Mouse (Mus musculus): ENCODE measurements around the gene Xpot. TPM values are rescaled to one million over a fixed set of nuclear protein-coding genes. Genes with fewer than 3 reads are reported as not detected.

The Xpot gene
- 77.6 and 129 TPM in 2 replicates for polyA plus RNA-seq (2012; rRNA removed; ENCODE audit: low replicate concordance)

GRCm38 (mm10) chr10:121626186-121626882, at the start of gene Xpot:
TSS of gene Xpot (minus strand) at chr10:121626332.

GRCm38 (mm10) chr10:121641272-121642053, 15.3 kb upstream of the Xpot start, which contains the start of gene D930020B18Rik:
TSS of gene D930020B18Rik (plus strand) at chr10:121641588.

GRCm38 (mm10) chr10:121586675-121587370, 39.3 kb downstream of the Xpot start, which contains the start of gene Tbk1:
TSS of gene Tbk1 (minus strand) at chr10:121586787.

Other genes starting within 250 kb of the Xpot start
- 59.0 TPM in 2 replicates for gene Rassf3, start 150.0 kb downstream of the Xpot start, polyA plus RNA-seq (2012; rRNA removed; ENCODE audit: low replicate concordance)
- 12.6 and 16.3 TPM in 2 replicates for gene Tbk1, start 39.5 kb downstream of the Xpot start, polyA plus RNA-seq (2012; rRNA removed; ENCODE audit: low replicate concordance)
- gene D930020B18Rik, start 15.3 kb upstream of the Xpot start, polyA plus RNA-seq (2012; rRNA removed; ENCODE audit: low replicate concordance), result 0.10 and 0.13 TPM in 2 replicates
- gene BC048403, start 113.6 kb upstream of the Xpot start, polyA plus RNA-seq (2012; rRNA removed; ENCODE audit: low replicate concordance), result 6.7 and 8.5 TPM in 2 replicates